Mouse (Mus musculus): ENCODE measurements around the gene Itpkc.

The Itpkc gene

GRCm38 (mm10) chr7:27165007-27165655 lies 63.3 kb downstream of the Itpkc start:
- no peak for DNase-seq (ENCODE audit: low spot score in 2 of 2)

DNA sequence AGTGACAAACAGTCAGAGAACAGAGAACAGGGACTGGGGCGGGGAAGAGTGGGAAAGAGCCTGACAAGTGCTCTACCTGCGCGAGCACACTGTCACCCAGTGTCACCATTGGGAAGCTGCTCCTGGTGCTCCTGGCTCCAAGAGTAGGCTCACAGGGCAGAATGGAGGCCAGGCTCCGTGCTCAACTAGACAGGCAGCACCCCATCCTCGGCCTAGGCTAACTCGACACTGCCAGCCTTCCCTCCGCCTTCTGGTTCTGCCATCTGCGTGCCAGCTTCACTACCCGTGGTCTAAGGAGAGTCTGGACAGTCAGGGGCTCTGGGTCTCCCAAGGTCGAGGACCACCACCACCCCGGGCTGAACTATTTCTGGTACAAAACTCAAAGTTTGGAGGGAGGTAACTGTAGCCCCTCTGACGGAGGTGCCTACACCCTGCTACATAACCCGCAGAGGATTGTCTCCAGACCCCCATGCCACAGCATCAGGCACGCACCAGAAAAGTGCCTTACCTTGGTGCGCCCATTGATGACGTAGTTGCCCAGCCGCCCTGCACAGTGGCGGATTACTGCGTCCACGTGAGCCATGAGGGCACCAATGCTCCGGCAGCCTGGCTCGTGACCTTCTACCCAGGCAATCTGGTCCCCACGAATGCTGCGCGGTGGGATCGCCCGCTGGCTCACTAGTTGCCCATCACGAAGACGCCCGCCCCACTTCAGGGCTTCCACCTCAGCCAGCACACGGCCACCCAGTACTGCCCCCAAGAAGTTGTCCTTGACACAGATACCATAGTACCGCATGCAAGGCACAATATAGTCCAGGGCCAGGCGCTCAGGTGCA lies 64.1 kb downstream of the Itpkc start:
- no peak for DNase-seq (ENCODE audit: low spot score in 2 of 2)

- no peak for DNase-seq (ENCODE audit: low spot score in 2 of 2)
These were observed 65.0 kb downstream of the Itpkc start for GRCm38 (mm10) chr7:27163450-27163805.

DNA sequence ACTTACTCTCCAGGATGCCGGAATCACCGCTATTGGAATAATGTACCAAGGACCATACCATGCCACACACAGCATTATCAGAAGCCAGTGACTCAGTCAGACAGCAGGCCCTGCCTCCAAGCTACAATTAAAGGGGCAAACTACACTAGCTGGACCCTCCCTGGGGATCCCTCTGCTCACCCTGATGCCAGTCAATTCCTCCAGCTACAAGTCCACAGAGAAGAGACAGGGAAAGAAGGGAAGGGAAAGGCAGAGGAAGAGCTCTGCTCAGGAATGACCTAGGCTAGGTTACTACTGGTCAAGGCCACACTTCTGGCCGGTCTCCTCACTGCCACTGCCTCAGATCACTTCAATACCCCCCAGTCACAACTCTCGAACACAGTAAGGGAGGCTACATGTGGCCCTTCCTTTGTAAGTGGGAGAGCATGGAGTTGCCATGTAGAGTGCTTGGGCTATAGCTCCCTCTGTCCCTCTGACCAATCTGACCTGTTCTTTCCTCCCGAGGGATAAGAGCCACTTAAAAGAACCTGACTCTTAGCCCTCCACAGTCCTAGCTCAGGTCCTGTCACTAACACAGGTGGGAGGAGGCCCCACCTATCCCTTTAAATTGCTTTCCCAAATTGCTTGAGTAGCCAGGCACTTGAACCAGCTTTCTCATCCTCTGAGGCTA lies 65.5 kb downstream of the Itpkc start:
- no peak for DNase-seq (ENCODE audit: low spot score in 2 of 2)

- DNase-seq (ENCODE audit: low spot score in 2 of 2): no peak
These were observed 66.7 kb downstream of the Itpkc start for GRCm38 (mm10) chr7:27161744-27162143.

GRCm38 (mm10) chr7:27160921-27161320 lies 67.5 kb downstream of the Itpkc start:
- no peak for DNase-seq (ENCODE audit: low spot score in 2 of 2)

DNA sequence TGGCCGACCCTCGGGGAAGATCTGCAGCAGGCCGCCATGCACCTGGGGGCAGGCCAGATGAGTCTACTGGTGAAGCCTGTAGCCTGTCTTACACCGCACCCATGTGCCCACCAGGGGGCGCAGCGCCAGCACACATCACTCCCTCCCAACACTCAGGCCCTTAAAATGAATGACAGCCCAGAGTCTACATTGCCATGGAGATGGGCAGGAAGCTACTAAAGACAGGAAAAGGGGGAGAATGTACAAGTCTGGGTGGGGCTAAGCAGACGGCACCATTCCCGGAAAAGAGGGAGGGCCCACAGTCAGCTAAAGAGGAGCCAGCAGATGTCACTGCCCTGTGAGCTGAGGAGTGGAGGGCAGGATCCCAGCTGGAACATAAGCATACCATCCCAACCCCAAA lies 68.6 kb downstream of the Itpkc start:
- DNase-seq (ENCODE audit: low spot score in 2 of 2): peak; percentile 73 to 88

DNA sequence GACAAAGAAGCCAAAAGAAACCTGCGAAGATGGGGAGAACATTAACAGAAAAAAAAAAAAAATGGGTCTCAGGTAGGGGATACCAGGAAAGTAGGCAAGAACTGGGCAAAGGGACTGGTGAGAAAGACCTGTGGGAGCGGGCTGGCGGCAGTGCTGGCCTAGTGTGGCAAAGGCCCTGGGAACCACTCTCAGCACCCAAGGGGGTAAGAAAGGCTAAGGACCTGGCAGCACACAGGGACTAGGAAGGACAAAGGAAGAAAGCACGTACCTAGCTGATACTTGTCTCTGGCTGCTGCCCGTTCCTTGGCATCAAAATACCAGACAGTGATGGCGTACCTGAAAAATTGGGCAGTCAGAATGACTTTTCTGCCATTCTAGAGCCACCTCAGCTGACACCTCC lies 69.2 kb downstream of the Itpkc start:
- DNase-seq (ENCODE audit: low spot score in 2 of 2): no peak

DNA sequence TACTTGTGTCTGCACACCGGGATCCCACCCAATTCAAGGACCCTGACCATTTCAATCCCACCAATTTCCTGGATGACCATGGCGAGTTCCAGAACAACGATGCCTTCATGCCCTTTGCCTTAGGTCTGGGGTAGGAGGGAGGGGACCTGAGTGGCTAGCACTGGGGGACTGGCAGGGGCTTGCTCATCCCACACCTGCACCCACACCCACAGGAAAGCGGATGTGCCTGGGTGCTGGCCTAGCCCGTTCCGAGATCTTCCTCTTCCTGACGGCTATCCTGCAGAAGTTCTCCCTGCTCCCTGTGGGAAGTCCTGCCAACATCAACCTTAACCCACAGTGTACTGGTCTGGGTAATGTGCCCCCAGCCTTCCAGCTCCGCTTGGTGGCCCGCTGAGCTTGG lies 70.3 kb downstream of the Itpkc start:
- DNase-seq (ENCODE audit: low spot score in 2 of 2): no peak
